Comparison of ENCODE assay signal across 8 mouse cellular contexts in the genomic region with DNA sequence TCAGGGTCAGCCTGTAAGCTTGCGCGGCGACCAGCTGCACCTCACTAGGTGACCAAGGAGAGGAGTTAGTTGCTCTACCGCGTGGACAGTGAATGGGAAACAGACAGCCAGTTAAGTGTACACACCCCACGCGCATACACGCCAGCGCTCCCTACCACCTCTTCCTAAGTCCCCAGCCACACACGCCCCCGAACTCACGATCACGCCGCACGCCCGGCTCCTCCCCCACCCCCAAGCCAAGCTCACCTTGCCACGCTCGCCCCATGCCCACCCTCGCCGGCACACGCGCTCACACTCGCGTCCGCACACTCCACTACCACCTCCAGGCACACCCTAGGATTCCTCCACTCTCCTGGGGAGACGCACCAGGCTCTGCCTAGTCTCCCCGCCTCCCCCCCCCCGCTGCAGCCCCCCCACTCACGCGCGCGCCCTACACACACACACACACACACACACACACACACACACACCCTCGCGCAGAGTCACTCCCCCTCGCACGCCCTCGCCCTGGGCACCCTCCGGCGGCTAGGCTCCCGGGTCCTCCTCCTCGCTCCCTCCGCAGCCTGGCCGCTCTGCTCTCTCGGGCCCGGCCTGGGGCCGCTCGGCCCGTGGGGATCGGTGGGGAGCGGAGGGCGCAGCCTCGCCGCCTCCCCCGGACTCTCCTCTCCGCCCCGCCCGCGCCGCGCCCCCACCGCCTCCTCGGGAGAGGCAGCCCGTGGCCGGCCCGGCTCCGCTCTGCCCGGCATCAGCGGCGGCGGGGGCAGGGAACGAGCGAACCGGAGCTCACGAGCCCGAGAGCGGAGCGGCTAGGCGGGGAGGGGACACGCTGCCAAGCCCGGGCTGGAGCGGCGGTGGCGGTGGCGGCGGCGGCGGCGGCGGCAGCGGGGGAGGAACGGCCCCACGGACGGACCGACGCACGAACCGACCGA. TPM values are rescaled to one million over a fixed set of nuclear protein-coding genes. Genes with fewer than 3 reads are reported as not detected.
DNase-seq lines count a peak whose midpoint lies in the region; ATAC-seq and TF ChIP-seq lines count a peak whose summit lies in the region.

A gene (plus strand): TSS at position 704 of the 929 bp plus-strand sequence.

- peak within 1 kb of the TSS; percentile 97 for H3K4me2 ChIP-seq in intestine, postnatal 0 days (replicated peaks; ENCODE audit: low read depth)
- H3K4me2 ChIP-seq in stomach, embryonic 14.5 days (replicated peaks; ENCODE audit: low read depth, low read length), result peak within 1 kb of the TSS; percentile 97

- H3K27ac ChIP-seq in intestine, postnatal 0 days (ENCODE audit: low read depth, low read length), result no peak within 1 kb of the TSS
- H3K27ac ChIP-seq in limb, embryonic 10.5 days, result peak within 1 kb of the TSS; percentile 66
- peak within 1 kb of the TSS; percentile 89 for H3K27ac ChIP-seq in midbrain, embryonic 10.5 days (replicated peaks)
- peak within 1 kb of the TSS; percentile 85 for H3K27ac ChIP-seq in stomach, embryonic 14.5 days (ENCODE audit: low read length)

- peaks cover 4% of the 10 kb centered on the region; the same call in 1 of the 2 replicates for H3K4me1 ChIP-seq in intestine, postnatal 0 days (replicated peaks; ENCODE audit: control insufficient read depth, insufficient read depth, low read length)
- H3K4me1 ChIP-seq in limb, embryonic 10.5 days, result peaks cover 29% of the 10 kb centered on the region
- H3K4me1 ChIP-seq in midbrain, embryonic 10.5 days, result peaks cover 38% of the 10 kb centered on the region
- peaks cover 3% of the 10 kb centered on the region; the same call in 1 of the 2 replicates for H3K4me1 ChIP-seq in stomach, embryonic 14.5 days (ENCODE audit: control insufficient read depth, insufficient read depth, low read length)

- peak; percentile 4 for DNase-seq in adrenal gland, adult 8-10 months
- DNase-seq in cerebellum, postnatal 14 days, result peak; percentile 70 to 77
- peak; percentile 33 to 40 for DNase-seq in gastrocnemius, postnatal 4 days (ENCODE audit: low spot score in 2 of 2)
- peak; percentile 41 for DNase-seq in limb, embryonic 10.5 days (ENCODE audit: low spot score)
- peak; percentile 64 for DNase-seq in midbrain, embryonic 10.5 days (ENCODE audit: low spot score)
- DNase-seq in thymus, adult 18-20 months, result no peak

- peak within 1 kb of the TSS; percentile 23 for H3K9ac ChIP-seq in intestine, postnatal 0 days (ENCODE audit: low read depth, low read length)
- peak within 1 kb of the TSS; percentile 65 for H3K9ac ChIP-seq in stomach, embryonic 14.5 days (replicated peaks; ENCODE audit: low read depth, low read length)

- no peaks in the 10 kb centered on the region for H3K36me3 ChIP-seq in intestine, postnatal 0 days (ENCODE audit: control insufficient read depth, insufficient read depth)
- H3K36me3 ChIP-seq in limb, embryonic 10.5 days, result no peaks in the 10 kb centered on the region
- no peaks in the 10 kb centered on the region for H3K36me3 ChIP-seq in midbrain, embryonic 10.5 days
- H3K36me3 ChIP-seq in stomach, embryonic 14.5 days (ENCODE audit: control insufficient read depth, insufficient read depth, low read length), result no peaks in the 10 kb centered on the region

- peak within 1 kb of the TSS; percentile 62 for H3K4me3 ChIP-seq in intestine, postnatal 0 days (ENCODE audit: low read depth, low read length)
- H3K4me3 ChIP-seq in limb, embryonic 10.5 days, result peak within 1 kb of the TSS; percentile 68
- peak within 1 kb of the TSS; percentile 79 for H3K4me3 ChIP-seq in midbrain, embryonic 10.5 days
- H3K4me3 ChIP-seq in stomach, embryonic 14.5 days (ENCODE audit: low read depth, low read length), result peak within 1 kb of the TSS; percentile 65

- WGBS in intestine, postnatal 0 days, result under 1% methylated on average over 71 of the region's 98 CpGs
- WGBS in limb, embryonic 10.5 days, result under 1% methylated on average over 68 of the region's 98 CpGs
- under 1% methylated on average over 70 of the region's 98 CpGs for WGBS in midbrain, embryonic 10.5 days
- WGBS in stomach, embryonic 14.5 days, result under 1% methylated on average over 76 of the region's 98 CpGs

- peaks cover 42% of the 10 kb centered on the region for H3K27me3 ChIP-seq in intestine, postnatal 0 days (replicated peaks; ENCODE audit: control insufficient read depth, insufficient read depth, low read length)
- peaks cover 96% of the 10 kb centered on the region for H3K27me3 ChIP-seq in limb, embryonic 10.5 days (ENCODE audit: low read depth, poor library complexity, severe bottlenecking)
- H3K27me3 ChIP-seq in midbrain, embryonic 10.5 days (ENCODE audit: low read depth, poor library complexity, severe bottlenecking), result peaks cover 83% of the 10 kb centered on the region
- H3K27me3 ChIP-seq in stomach, embryonic 14.5 days (ENCODE audit: control insufficient read depth, insufficient read depth, low read length), result no peaks in the 10 kb centered on the region; the same call in 1 of the 2 replicates

- no peaks in the 10 kb centered on the region for H3K9me3 ChIP-seq in intestine, postnatal 0 days (ENCODE audit: control insufficient read depth)
- no peaks in the 10 kb centered on the region for H3K9me3 ChIP-seq in limb, embryonic 10.5 days (replicated peaks)
- H3K9me3 ChIP-seq in midbrain, embryonic 10.5 days (replicated peaks), result no peaks in the 10 kb centered on the region
- no peaks in the 10 kb centered on the region for H3K9me3 ChIP-seq in stomach, embryonic 14.5 days (ENCODE audit: control insufficient read depth, low read depth, low read length)

- no peak for TF ChIP-seq CTCF in intestine, postnatal 0 days (IDR thresholded peaks at IDR 0.05; ENCODE audit: low read depth)

- peak; percentile 24; the same call in 1 of the 2 replicates for ATAC-seq in intestine, postnatal 0 days
- peak; percentile 68 for ATAC-seq in stomach, embryonic 14.5 days (ENCODE audit: insufficient number of reproducible peaks, insufficient read depth, low FRiP score, low read depth)

RNA-seq across cellular contexts. Expression of the gene that starts here (rescaled TPM):
- total RNA-seq in adrenal gland, adult 8-10 months (2022), result 10 to 100 TPM in 2 of 4 experiments, 1 to 10 TPM in 2; 5.2 to 15.0 (median 10.0) TPM
- under 1 TPM; 0.70 to 0.88 TPM for total RNA-seq in gastrocnemius, postnatal 4 days (2021)
- polyA plus RNA-seq in intestine, postnatal 0 days (2015; fragmentation: Nextera tagmentation; extraction: Ambion mirVana), result 1.1 TPM in 2 replicates
- 0.13 and 0.19 TPM in 2 replicates for polyA plus RNA-seq in limb, embryonic 10.5 days (2016; fragmentation: Nextera tagmentation; extraction: Ambion mirVana)
- polyA plus RNA-seq in midbrain, embryonic 10.5 days (2016; fragmentation: Nextera tagmentation; extraction: Ambion mirVana), result 1.2 and 1.7 TPM in 2 replicates
- polyA plus RNA-seq in stomach, embryonic 14.5 days (2014; fragmentation: Nextera tagmentation; extraction: Ambion mirVana), result 12.6 and 14.4 TPM in 2 replicates

Comparison
In these comparisons a context has a peak if more than half of its experiments do, and no peak if none do; other contexts are left out.
1. Peak in DNase-seq in gastrocnemius, postnatal 4 days; RNA of the gene not detected or under 1 TPM.
2. Peak in DNase-seq, H3K4me3 ChIP-seq and H3K27ac ChIP-seq in limb, embryonic 10.5 days; RNA of the gene not detected or under 1 TPM.
3. DNase-seq: peak in adrenal gland, adult 8-10 months (single experiment), cerebellum, postnatal 14 days (2 of 2) and midbrain, embryonic 10.5 days (single experiment); none in thymus, adult 18-20 months (0 of 2).
4. Peak in every context shown above with its lines, with median percentiles within 50 percentile points of each other: H3K4me3 ChIP-seq.